Mouse (Mus musculus) liver, embryonic 14.5 days (tissue): ENCODE data around the gene Ripk3. TPM values are rescaled to one million over a fixed set of nuclear protein-coding genes. Genes with fewer than 3 reads are reported as not detected.

ENCODE experiments used
- ATAC-seq: fragments of 200-750 bp; cut with Nextera tagmentation; 2 replicates; pipeline ENCODE4 v1.8.0; 2017; ENCODE audit warnings: moderate number of reproducible peaks, mild to moderate bottlenecking, moderate library complexity; ENCODE audit not compliant: insufficient read depth
- DNase-seq, 3 experiments: peaks; one replicate each; pipeline ENCODE4 v3.0.0-alpha.2; 2012 to 2013; ENCODE audit warnings: low read depth in 3 of 3, low spot score in 3 of 3
- H3K27ac ChIP-seq: fragments of 300-500 bp; sonication (generic); 2 replicates; pipeline ENCODE4 v1.5.1; 2014; ENCODE audit warnings: moderate library complexity, mild to moderate bottlenecking, control low read depth, inconsistent platforms
- H3K27me3 ChIP-seq: fragments of 300-500 bp; sonication (generic); 2 replicates; pipeline ENCODE4 v1.6.1; 2014; ENCODE audit warnings: mild to moderate bottlenecking, low read length, moderate library complexity; ENCODE audit not compliant: control insufficient read depth, insufficient read depth
- H3K36me3 ChIP-seq: fragments of 300-500 bp; sonication (generic); replicated peaks from 2 replicates; pipeline ENCODE4 v1.6.1; 2014; ENCODE audit warnings: low read depth; ENCODE audit not compliant: control insufficient read depth, insufficient read depth
- H3K4me1 ChIP-seq, 2 experiments: fragments of 200-500 bp in 1 of 2; fragments of 300-500 bp in 1 of 2; sonication (generic) in 1 of 2; replicated peaks; 2 replicates each; pipeline ENCODE4 v1.6.1; 2012 to 2014; ENCODE audit warnings: antibody characterized with exemption in 1 of 2, inconsistent platforms in 1 of 2, low read length in 1 of 2; ENCODE audit not compliant: control insufficient read depth in 2 of 2, insufficient read depth in 2 of 2
- H3K4me2 ChIP-seq: fragments of 300-500 bp; sonication (generic); 2 replicates; pipeline ENCODE4 v1.6.1; 2014; ENCODE audit warnings: low read depth, mild to moderate bottlenecking, control low read depth, moderate library complexity
- H3K4me3 ChIP-seq, 2 experiments: fragments of 200-500 bp in 1 of 2; fragments of 300-500 bp in 1 of 2; sonication (generic) in 1 of 2; 2 replicates each; pipeline ENCODE4 v1.5.1; 2012 to 2014; ENCODE audit warnings: low read depth in 2 of 2, low read length in 2 of 2, mild to moderate bottlenecking in 2 of 2, control low read depth in 1 of 2, inconsistent platforms in 1 of 2, moderate library complexity in 1 of 2; ENCODE audit not compliant: insufficient read depth in 1 of 2
- H3K9ac ChIP-seq: fragments of 300-500 bp; sonication (generic); replicated peaks from 2 replicates; pipeline ENCODE4 v1.6.1; 2014; ENCODE audit warnings: mild to moderate bottlenecking, control low read depth, moderate library complexity
- H3K9me3 ChIP-seq: fragments of 300-500 bp; sonication (generic); 2 replicates; pipeline ENCODE4 v1.6.1; 2016; ENCODE audit warnings: low read length, mixed read lengths; ENCODE audit not compliant: control insufficient read depth
- CTCF ChIP-seq: IDR thresholded peaks from 2 replicates; pipeline ENCODE4 v1.5.1; 2016; ENCODE audit warnings: antibody characterized with exemption, low read depth, control low read depth
- EP300 ChIP-seq: IDR thresholded peaks from 2 replicates; pipeline ENCODE4 v1.6.1; 2016; ENCODE audit warnings: antibody characterized with exemption, low read depth
- WGBS: fragments of 180-500 bp; shearing (Covaris S2); extraction: QIAGEN DNeasy Blood & Tissue Kit; methylation state at CpG from one replicate; pipeline ENCODE4 v1.1.7; 2014; ENCODE audit not compliant: insufficient replicate concordance; 5-methylcytosine and 5-hydroxymethylcytosine counted together
- polyA plus RNA-seq, 2 experiments: library from polyadenylated mRNA; depleted of rRNA in 1 of 2; stranded (reverse) in 1 of 2; unstranded in 1 of 2; fragments of >200 nt; fragmentation: Nextera tagmentation in 1 of 2; extraction: Ambion mirVana in 1 of 2; gene quantifications; 2 replicates each; pipeline versions ENCODE4 v1.2.1 to v1.2.3; 2012 to 2014

Gene Ripk3
- polyA plus RNA-seq, 2 experiments, result 15.1 to 22.0 TPM

DNA sequence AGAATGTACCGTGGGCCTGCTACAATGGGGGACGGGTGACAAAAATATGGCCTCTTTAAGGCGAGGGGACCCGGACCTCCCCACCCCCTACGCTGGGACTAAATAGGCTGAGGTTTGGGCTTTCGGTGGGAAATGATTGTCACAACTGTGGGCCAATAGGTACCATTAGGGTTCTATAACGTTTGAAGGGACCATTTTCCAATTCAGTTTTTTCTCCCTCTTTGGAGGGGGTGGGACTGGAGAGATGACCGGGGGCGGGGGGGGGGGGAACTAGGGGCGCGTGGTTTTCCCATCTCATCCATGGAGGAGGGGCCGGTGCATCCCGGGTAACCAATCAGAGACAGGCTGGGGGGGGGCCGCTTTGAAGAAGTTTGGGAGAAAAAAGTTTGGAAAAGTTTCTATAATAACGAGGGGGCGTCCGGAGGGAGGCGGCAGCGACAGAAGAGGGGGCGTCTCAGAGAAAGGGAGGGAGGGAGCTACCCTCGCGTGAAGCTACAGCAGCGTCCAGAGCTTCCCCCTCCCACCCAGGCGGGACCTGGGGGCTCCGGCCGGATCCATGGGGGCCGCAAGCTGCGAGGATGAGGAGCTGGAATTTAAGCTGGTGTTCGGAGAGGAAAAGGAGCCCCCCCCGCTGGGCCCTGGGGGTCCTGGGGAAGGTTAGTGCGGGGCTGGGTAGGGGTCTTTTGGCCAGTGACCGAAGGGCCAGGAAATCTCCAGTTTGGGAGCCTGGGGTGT is 36.0 kb upstream of the Ripk3 start:
- Histone ChIP-seq H3K27ac (no peak overlapping the region), H3K9me3 (no peaks in the 10 kb centered on the region), H3K9ac (peak overlapping the region; percentile 5; the same call in 1 of the 2 replicates), H3K4me2 (peak overlapping the region; percentile 71), H3K36me3 (no peaks in the 10 kb centered on the region), H3K27me3 (peaks cover 53% of the 10 kb centered on the region), H3K4me3 (peak overlapping the region; percentile 10 to 30; a peak in 3 of 4 replicates), H3K4me1 (peaks cover 0 to 3% of the 10 kb centered on the region in 2 experiments; a peak in 2 of 4 replicates)
- 4% methylated on average over 28 of the region's 32 CpGs for WGBS
- DNase-seq (no peak), ATAC-seq (no peak)
- TF ChIP-seq CTCF, result no peak
- TF ChIP-seq EP300, result no peak

DNA sequence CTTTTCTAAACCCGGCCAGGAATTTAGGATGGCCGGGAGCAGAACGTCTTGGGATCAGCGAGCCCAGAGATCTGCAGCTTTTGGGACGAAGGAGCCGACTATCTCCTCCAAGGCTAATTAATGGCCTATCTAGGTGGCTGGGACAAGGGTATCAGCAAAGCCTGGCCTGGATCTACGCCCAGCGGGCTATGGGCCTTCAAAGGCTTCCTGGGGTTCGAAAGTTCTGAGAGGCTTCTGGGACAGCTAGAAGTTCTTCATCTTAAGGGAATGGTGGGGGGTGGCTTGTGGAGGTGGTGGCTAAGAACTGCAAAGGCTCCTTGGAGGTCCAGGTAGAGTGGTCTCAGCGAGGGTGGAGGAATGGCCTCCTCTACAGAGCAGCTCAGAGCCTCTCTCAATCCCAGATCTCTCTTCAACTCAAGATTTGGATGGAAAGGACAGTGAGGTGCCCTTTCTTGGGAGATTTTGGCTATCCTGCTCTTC is 35.4 kb upstream of the Ripk3 start:
- WGBS, result 10% methylated on average over 10 of the region's 10 CpGs
- TF ChIP-seq EP300, result no peak
- no peak for TF ChIP-seq CTCF
- Histone ChIP-seq H3K4me1 (peaks cover 0 to 3% of the 10 kb centered on the region in 2 experiments; a peak in 2 of 4 replicates), H3K4me2 (peak overlapping the region; percentile 71), H3K9ac (no peak overlapping the region), H3K27ac (no peak overlapping the region), H3K4me3 (peak overlapping the region; percentile 38 to 53; a peak in 3 of 4 replicates), H3K9me3 (no peaks in the 10 kb centered on the region), H3K27me3 (peaks cover 53% of the 10 kb centered on the region), H3K36me3 (no peaks in the 10 kb centered on the region)
- no peak for ATAC-seq
- DNase-seq, result no peak

DNA sequence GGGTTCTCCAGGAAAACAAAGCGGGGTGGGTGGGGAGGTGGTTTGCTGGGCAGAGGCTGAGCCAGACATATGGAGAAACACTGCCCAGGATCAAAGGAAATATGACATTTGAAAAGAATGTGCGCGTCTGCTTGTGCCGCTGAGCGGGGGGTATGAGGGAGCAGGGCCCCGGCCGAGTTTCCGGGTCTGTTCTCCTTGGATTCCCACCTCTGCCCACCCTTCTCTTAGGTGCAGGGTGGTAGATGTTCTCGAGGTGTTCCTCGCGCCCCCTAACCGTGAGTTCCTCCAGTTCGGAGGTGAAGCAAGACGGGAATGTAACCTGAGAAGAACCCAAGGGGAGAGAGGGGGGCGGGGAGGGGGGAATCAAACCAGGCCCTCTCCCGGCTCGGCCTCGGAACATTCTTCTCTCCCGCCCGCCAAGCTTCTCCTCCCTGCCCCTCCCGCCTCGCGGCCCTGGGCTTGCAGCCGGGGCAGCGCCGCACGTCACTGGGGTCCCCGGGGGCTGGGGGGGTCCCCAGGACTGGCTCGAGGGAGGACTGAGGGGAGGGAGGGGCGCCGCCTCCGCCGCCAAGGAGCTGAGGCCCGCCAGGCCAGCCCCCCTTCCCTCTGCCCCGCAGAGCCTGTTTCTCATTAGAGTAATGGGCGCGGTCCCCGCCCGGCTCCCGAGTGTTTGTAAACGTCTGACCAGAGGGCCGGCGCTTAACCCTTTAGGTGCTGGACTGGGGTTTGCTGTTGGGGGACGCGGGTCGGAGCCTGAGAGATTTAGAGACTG is 34.5 kb upstream of the Ripk3 start, which contains the start of gene Nfatc4:
Gene Nfatc4, plus strand, starts transcription at position 154 of the 772 bp plus-strand sequence.
- peaks cover 53% of the 10 kb centered on the region for H3K27me3 ChIP-seq
- ATAC-seq (peak; percentile 27; the same call in 1 of the 2 replicates), DNase-seq (no peak)
- H3K4me2 ChIP-seq, result peak within 1 kb of the TSS; percentile 71
- H3K4me1 ChIP-seq, result peaks cover 0 to 3% of the 10 kb centered on the region in 2 experiments; a peak in 2 of 4 replicates
- no peaks in the 10 kb centered on the region for H3K9me3 ChIP-seq
- H3K4me3 ChIP-seq, result peak within 1 kb of the TSS; percentile 38 to 53
- TF ChIP-seq EP300 (no peak), CTCF (no peak)
- H3K27ac ChIP-seq, result no peak within 1 kb of the TSS
- H3K9ac ChIP-seq, result peak within 1 kb of the TSS; percentile 24; the same call in 1 of the 2 replicates
- under 1% methylated on average over 46 of the region's 46 CpGs for WGBS
- no peaks in the 10 kb centered on the region for H3K36me3 ChIP-seq

DNA sequence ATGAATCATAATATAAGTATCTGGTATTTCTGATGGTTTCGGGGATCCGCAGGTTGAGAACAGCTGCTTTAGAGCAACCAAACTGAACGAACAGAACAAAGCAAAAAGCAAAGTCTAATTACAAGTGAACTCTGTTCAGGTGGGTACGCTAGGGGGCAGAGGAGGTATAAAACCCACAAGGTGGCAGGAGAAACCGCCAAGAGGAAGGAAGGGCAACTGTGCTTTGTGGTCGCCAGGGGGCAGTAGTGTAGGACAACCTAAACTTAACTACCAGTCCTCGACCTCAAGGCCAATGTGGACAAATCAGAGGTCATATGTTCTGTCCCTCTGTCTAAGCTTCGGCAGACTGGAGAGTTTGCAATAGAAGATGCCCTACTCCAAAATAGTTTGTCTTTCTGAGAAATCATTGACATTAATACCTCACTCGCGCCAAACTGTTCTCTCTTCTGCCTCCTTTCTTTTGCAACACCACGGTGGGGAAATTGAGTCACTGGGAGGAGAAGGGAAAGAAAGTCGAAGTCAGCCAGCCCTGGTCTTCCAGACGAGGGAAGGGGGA is 33.8 kb upstream of the Ripk3 start:
- peaks cover 0 to 3% of the 10 kb centered on the region in 2 experiments; a peak in 2 of 4 replicates for H3K4me1 ChIP-seq
- H3K36me3 ChIP-seq, result no peaks in the 10 kb centered on the region
- H3K27ac ChIP-seq, result no peak overlapping the region
- peaks cover 50% of the 10 kb centered on the region for H3K27me3 ChIP-seq
- TF ChIP-seq CTCF, result peak; percentile 94
- no peak for TF ChIP-seq EP300
- ATAC-seq (no peak), DNase-seq (peak; percentile 53 to 57 (median 54))
- WGBS, result 5% methylated on average over 13 of the region's 13 CpGs
- 0 out of 4 replicates have a peak overlapping the region, but pooled peaks of 1 of the 2 experiments have one; percentile 20 for H3K4me3 ChIP-seq
- no peaks in the 10 kb centered on the region for H3K9me3 ChIP-seq
- H3K4me2 ChIP-seq, result peak overlapping the region; percentile 71
- H3K9ac ChIP-seq, result no peak overlapping the region; the same call in 1 of the 2 replicates
